ENCODE assay signal across 8 mouse cellular contexts in the genomic region with DNA sequence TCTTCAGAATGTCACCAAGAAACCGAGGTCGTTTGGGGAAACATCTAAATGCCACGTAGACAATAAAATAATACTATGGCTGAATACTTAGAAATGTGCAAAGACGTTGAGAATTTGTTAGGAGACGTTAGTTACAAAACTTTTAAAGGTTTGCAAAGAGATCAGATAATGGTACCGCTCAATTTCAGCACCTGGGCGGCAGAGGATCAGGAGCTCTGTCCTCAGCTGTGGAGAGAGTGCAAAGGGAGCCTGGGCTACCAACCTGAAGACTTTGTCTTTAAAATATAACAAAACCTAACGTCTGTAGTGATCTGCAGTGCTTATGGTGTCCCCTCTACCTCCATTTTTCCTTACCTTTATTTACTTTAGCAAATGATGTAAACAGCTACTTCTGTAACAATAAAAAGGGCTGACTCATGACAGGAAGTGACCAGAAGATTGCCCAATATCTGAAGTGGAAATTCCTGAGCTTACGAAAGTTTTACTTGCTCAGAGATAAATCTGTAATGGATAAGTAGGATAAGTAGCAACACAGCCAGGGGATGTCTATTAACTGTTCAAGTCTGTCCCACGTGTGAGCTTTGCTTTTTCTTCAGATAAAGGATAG. TPM values are rescaled to one million over a fixed set of nuclear protein-coding genes. Genes with fewer than 3 reads are reported as not detected.
DNase-seq lines count a peak whose midpoint lies in the region; ATAC-seq lines count a peak whose summit lies in the region.

No protein-coding gene starts in this region.

- DNase-seq in urinary bladder, postnatal 36 days (ENCODE audit: low spot score in 2 of 2): peak; percentile 8 to 20
- DNase-seq in urinary bladder, postnatal 10 days (ENCODE audit: low spot score): no peak
- peak; percentile 30 for DNase-seq in liver, embryonic 13.5 days
- DNase-seq in left cerebral cortex, postnatal 36 days (ENCODE audit: low spot score in 2 of 2): no peak
- no peak for DNase-seq in left cerebral cortex, postnatal 10 days (ENCODE audit: extremely low spot score in 1 of 2, low spot score in 2 of 2)

- intact Hi-C loops in left cerebral cortex, postnatal 36 days (cut with DNase I): no loop called here
- intact Hi-C loops in left cerebral cortex, postnatal 10 days (cut with DNase I): no loop called here

- no peaks in the 10 kb centered on the region for H3K36me3 ChIP-seq in embryonic facial prominence, embryonic 15.5 days
- H3K36me3 ChIP-seq in hindbrain, embryonic 12.5 days: no peaks in the 10 kb centered on the region; the same call in 1 of the 2 replicates
- 0 out of 2 replicates have a peak, but pooled peaks cover 3% of the 10 kb centered on the region for H3K36me3 ChIP-seq in liver, embryonic 13.5 days
- H3K36me3 ChIP-seq in neural tube, embryonic 14.5 days (ENCODE audit: control insufficient read depth, insufficient read depth, low read length): no peaks in the 10 kb centered on the region

- H3K27ac ChIP-seq in embryonic facial prominence, embryonic 15.5 days (replicated peaks): peak overlapping the region; percentile 73; the same call in 1 of the 2 replicates
- peak overlapping the region; percentile 71 for H3K27ac ChIP-seq in hindbrain, embryonic 12.5 days
- peak overlapping the region; percentile 95 for H3K27ac ChIP-seq in liver, embryonic 13.5 days
- 0 out of 2 replicates have a peak overlapping the region, but pooled peaks have one; percentile 56 for H3K27ac ChIP-seq in neural tube, embryonic 14.5 days (ENCODE audit: low read depth, low read length)

- H3K9me3 ChIP-seq in embryonic facial prominence, embryonic 15.5 days (replicated peaks): no peaks in the 10 kb centered on the region
- H3K9me3 ChIP-seq in hindbrain, embryonic 12.5 days (replicated peaks): no peaks in the 10 kb centered on the region
- H3K9me3 ChIP-seq in liver, embryonic 13.5 days (replicated peaks): no peaks in the 10 kb centered on the region
- no peaks in the 10 kb centered on the region for H3K9me3 ChIP-seq in neural tube, embryonic 14.5 days (ENCODE audit: control insufficient read depth, low read length)

- peaks cover 13% of the 10 kb centered on the region for H3K4me1 ChIP-seq in embryonic facial prominence, embryonic 15.5 days
- peaks cover 11% of the 10 kb centered on the region for H3K4me1 ChIP-seq in hindbrain, embryonic 12.5 days
- H3K4me1 ChIP-seq in liver, embryonic 13.5 days (replicated peaks): peaks cover 71% of the 10 kb centered on the region
- H3K4me1 ChIP-seq in neural tube, embryonic 14.5 days (ENCODE audit: control insufficient read depth, insufficient read depth, low read length): peaks cover 9% of the 10 kb centered on the region

- no peak for ATAC-seq in embryonic facial prominence, embryonic 15.5 days (ENCODE audit: insufficient number of reproducible peaks, low FRiP score, low TSS enrichment, low read depth)
- no peak for ATAC-seq in hindbrain, embryonic 12.5 days (ENCODE audit: low FRiP score)
- peak; percentile 42 for ATAC-seq in liver, embryonic 13.5 days (ENCODE audit: low read depth)
- ATAC-seq in neural tube, embryonic 14.5 days (ENCODE audit: low read depth): peak; percentile 16; the same call in 1 of the 2 replicates

- no peaks in the 10 kb centered on the region for H3K27me3 ChIP-seq in embryonic facial prominence, embryonic 15.5 days
- no peaks in the 10 kb centered on the region for H3K27me3 ChIP-seq in hindbrain, embryonic 12.5 days
- H3K27me3 ChIP-seq in liver, embryonic 13.5 days: no peaks in the 10 kb centered on the region
- no peaks in the 10 kb centered on the region for H3K27me3 ChIP-seq in neural tube, embryonic 14.5 days (ENCODE audit: control insufficient read depth, insufficient read depth, low read length)

- WGBS in embryonic facial prominence, embryonic 15.5 days: 17% methylated on average over 10 of the region's 10 CpGs
- 22% methylated on average over 10 of the region's 10 CpGs for WGBS in hindbrain, embryonic 12.5 days
- WGBS in liver, embryonic 13.5 days (ENCODE audit: insufficient replicate concordance): 2% methylated on average over 10 of the region's 10 CpGs
- WGBS in neural tube, embryonic 14.5 days: 23% methylated on average over 10 of the region's 10 CpGs

- peak overlapping the region; percentile 66 for H3K4me2 ChIP-seq in embryonic facial prominence, embryonic 15.5 days (replicated peaks)
- peak overlapping the region; percentile 72 for H3K4me2 ChIP-seq in hindbrain, embryonic 12.5 days (replicated peaks)
- peak overlapping the region; percentile 79 for H3K4me2 ChIP-seq in liver, embryonic 13.5 days
- H3K4me2 ChIP-seq in neural tube, embryonic 14.5 days (ENCODE audit: low read depth, low read length): peak overlapping the region; percentile 64

- H3K4me3 ChIP-seq in embryonic facial prominence, embryonic 15.5 days (replicated peaks): peak overlapping the region; percentile 66
- H3K4me3 ChIP-seq in hindbrain, embryonic 12.5 days: peak overlapping the region; percentile 58
- peak overlapping the region; percentile 72 for H3K4me3 ChIP-seq in liver, embryonic 13.5 days (replicated peaks)
- H3K4me3 ChIP-seq in neural tube, embryonic 14.5 days (ENCODE audit: low read depth, low read length): peak overlapping the region; percentile 49

- H3K9ac ChIP-seq in embryonic facial prominence, embryonic 15.5 days: peak overlapping the region; percentile 43
- peak overlapping the region; percentile 75 for H3K9ac ChIP-seq in hindbrain, embryonic 12.5 days
- peak overlapping the region; percentile 83 for H3K9ac ChIP-seq in liver, embryonic 13.5 days
- peak overlapping the region; percentile 63 for H3K9ac ChIP-seq in neural tube, embryonic 14.5 days (replicated peaks; ENCODE audit: low read depth, low read length)

RNA-seq across cellular contexts. Expression of a gene that starts 5.4 kb away (rescaled TPM):
- 42.7 and 43.0 TPM in 2 replicates for polyA plus RNA-seq in embryonic facial prominence, embryonic 15.5 days (2015; fragmentation: Nextera tagmentation; extraction: Ambion mirVana)
- polyA plus RNA-seq in hindbrain, embryonic 12.5 days (2016; fragmentation: Nextera tagmentation; extraction: Ambion mirVana): 27.6 and 27.7 TPM in 2 replicates
- polyA plus RNA-seq in liver, embryonic 13.5 days (2015; fragmentation: Nextera tagmentation; extraction: Ambion mirVana): 20.3 and 24.4 TPM in 2 replicates
- 27.5 and 29.2 TPM in 2 replicates for polyA plus RNA-seq in neural tube, embryonic 14.5 days (2014; fragmentation: Nextera tagmentation; extraction: Ambion mirVana)
- total RNA-seq in left cerebral cortex, postnatal 36 days (2021): 10 to 100 TPM; 29.1 to 33.4 TPM
- 10 to 100 TPM; 30.2 to 31.2 TPM for total RNA-seq in left cerebral cortex, postnatal 10 days (2021)

RNA-seq across cellular contexts. Expression of a gene that starts 5.9 kb away (rescaled TPM):
- polyA plus RNA-seq in embryonic facial prominence, embryonic 15.5 days (2015; fragmentation: Nextera tagmentation; extraction: Ambion mirVana): 2.4 and 2.5 TPM in 2 replicates
- polyA plus RNA-seq in hindbrain, embryonic 12.5 days (2016; fragmentation: Nextera tagmentation; extraction: Ambion mirVana): 1.6 and 1.8 TPM in 2 replicates
- polyA plus RNA-seq in liver, embryonic 13.5 days (2015; fragmentation: Nextera tagmentation; extraction: Ambion mirVana): 2.2 and 2.6 TPM in 2 replicates
- polyA plus RNA-seq in neural tube, embryonic 14.5 days (2014; fragmentation: Nextera tagmentation; extraction: Ambion mirVana): 1.4 TPM in 2 replicates
- total RNA-seq in left cerebral cortex, postnatal 36 days (2021): 10 to 100 TPM; 10.4 to 11.6 TPM
- 10 to 100 TPM in 1 of 2 experiments, 1 to 10 TPM in 1; 10.0 to 11.9 TPM for total RNA-seq in left cerebral cortex, postnatal 10 days (2021)

Comparison
In these comparisons a context has a peak if more than half of its experiments do, and no peak if none do; other contexts are left out.
1. DNase-seq: peak in urinary bladder, postnatal 36 days (2 of 2) and liver, embryonic 13.5 days (single experiment); none in urinary bladder, postnatal 10 days (single experiment), left cerebral cortex, postnatal 36 days (0 of 2) and left cerebral cortex, postnatal 10 days (0 of 2).
2. ATAC-seq: peak in liver, embryonic 13.5 days (single experiment) and neural tube, embryonic 14.5 days (single experiment); none in embryonic facial prominence, embryonic 15.5 days (single experiment) and hindbrain, embryonic 12.5 days (single experiment).
3. Peak in every context shown above with its lines, with median percentiles within 50 percentile points of each other: H3K27ac ChIP-seq, H3K4me2 ChIP-seq, H3K4me3 ChIP-seq and H3K9ac ChIP-seq.